Mouse (Mus musculus): ENCODE measurements around the gene Gdf3. TPM values are rescaled to one million over a fixed set of nuclear protein-coding genes. Genes with fewer than 3 reads are reported as not detected.

Gene Gdf3
- total and polyA plus RNA-seq, 3 experiments, result not detected

- no peaks in the 10 kb centered on the region for H3K79me2 ChIP-seq (replicated peaks; ENCODE audit: control insufficient read depth, insufficient read depth, low read length)
- no peak for DNase-seq
- H3K36me3 ChIP-seq (ENCODE audit: control insufficient read depth, insufficient read depth, low read length), result no peaks in the 10 kb centered on the region
- no peak for TF ChIP-seq POLR2A (IDR thresholded peaks at IDR 0.05; ENCODE audit: insufficient read depth, low read depth, low read length)
- TF ChIP-seq EP300 (IDR thresholded peaks at IDR 0.05; ENCODE audit: insufficient read depth, low read depth, low read length), result no peak
- TF ChIP-seq CTCF (IDR thresholded peaks at IDR 0.05), result peak; percentile 6; the same call in 1 of the 2 replicates
- 67% methylated on average over 3 of the region's 3 CpGs for WGBS
- H3K4me3 ChIP-seq, result no peak overlapping the region
- no peak overlapping the region for H3K9ac ChIP-seq (ENCODE audit: low read depth, low read length)
- H3K4me1 ChIP-seq (ENCODE audit: control insufficient read depth, insufficient read depth, low read length), result no peaks in the 10 kb centered on the region
- H3K27me3 ChIP-seq (ENCODE audit: control insufficient read depth, insufficient read depth, low read length), result no peaks in the 10 kb centered on the region; the same call in 1 of the 2 replicates
- intact Hi-C loops (cut with DNase I), result no loop called here
- H3K27ac ChIP-seq, result no peak overlapping the region
Observed at GRCm38 (mm10) chr6:122636666-122637065, 26.8 kb upstream of the Gdf3 start.

- no peak overlapping the region for H3K9ac ChIP-seq (ENCODE audit: low read depth, low read length)
- H3K4me1 ChIP-seq (ENCODE audit: control insufficient read depth, insufficient read depth, low read length), result no peaks in the 10 kb centered on the region
- TF ChIP-seq EP300 (IDR thresholded peaks at IDR 0.05; ENCODE audit: insufficient read depth, low read depth, low read length) (no peak), POLR2A (IDR thresholded peaks at IDR 0.05; ENCODE audit: insufficient read depth, low read depth, low read length) (no peak), CTCF (IDR thresholded peaks at IDR 0.05) (no peak)
- DNase-seq, result peak in 1 of 2 experiments; percentile 43
- no peak overlapping the region for H3K27ac ChIP-seq
- H3K27me3 ChIP-seq (ENCODE audit: control insufficient read depth, insufficient read depth, low read length), result no peaks in the 10 kb centered on the region; the same call in 1 of the 2 replicates
- no peaks in the 10 kb centered on the region for H3K79me2 ChIP-seq (replicated peaks; ENCODE audit: control insufficient read depth, insufficient read depth, low read length)
- WGBS, result 66% methylated on average over 7 of the region's 7 CpGs
- no peak overlapping the region for H3K4me3 ChIP-seq
- no peaks in the 10 kb centered on the region for H3K36me3 ChIP-seq (ENCODE audit: control insufficient read depth, insufficient read depth, low read length)
- intact Hi-C loops (cut with DNase I), result no loop called here
Observed at GRCm38 (mm10) chr6:122635315-122635714, 25.4 kb upstream of the Gdf3 start.

GRCm38 (mm10) chr6:122633411-122633810 is 23.5 kb upstream of the Gdf3 start:
- WGBS, result 32% methylated on average over 9 of the region's 9 CpGs
- intact Hi-C loops (cut with DNase I), result loop anchor here (1.0 to 2.0 kb wide), 2 partner anchors 38 to 77 kb away; no protein-coding TSS in a partner anchor

GRCm38 (mm10) chr6:122627469-122628108 is 17.7 kb upstream of the Gdf3 start:
- Histone ChIP-seq H3K36me3 (ENCODE audit: control insufficient read depth, insufficient read depth, low read length) (no peaks in the 10 kb centered on the region), H3K9ac (ENCODE audit: low read depth, low read length) (no peak overlapping the region), H3K79me2 (replicated peaks; ENCODE audit: control insufficient read depth, insufficient read depth, low read length) (no peaks in the 10 kb centered on the region), H3K4me1 (ENCODE audit: control insufficient read depth, insufficient read depth, low read length) (no peaks in the 10 kb centered on the region), H3K27ac (no peak overlapping the region), H3K27me3 (ENCODE audit: control insufficient read depth, insufficient read depth, low read length) (no peaks in the 10 kb centered on the region; the same call in 1 of the 2 replicates), H3K4me3 (peak overlapping the region; percentile 5; the same call in 1 of the 2 replicates)
- TF ChIP-seq POLR2A (IDR thresholded peaks at IDR 0.05; ENCODE audit: insufficient read depth, low read depth, low read length) (no peak), CTCF (IDR thresholded peaks at IDR 0.05) (no peak), EP300 (IDR thresholded peaks at IDR 0.05; ENCODE audit: insufficient read depth, low read depth, low read length) (no peak)
- WGBS, result 19% methylated on average over 20 of the region's 20 CpGs
- no peak for DNase-seq
- intact Hi-C loops (cut with DNase I), result no loop called here

More at GRCm38 (mm10) chr6:122633411-122633810, 23.5 kb upstream of the Gdf3 start:
- no peaks in the 10 kb centered on the region for H3K36me3 ChIP-seq (ENCODE audit: control insufficient read depth, insufficient read depth, low read length)
- H3K27me3 ChIP-seq (ENCODE audit: control insufficient read depth, insufficient read depth, low read length), result no peaks in the 10 kb centered on the region; the same call in 1 of the 2 replicates
- peak in 1 of 2 experiments; percentile 30 for DNase-seq
- no peaks in the 10 kb centered on the region for H3K4me1 ChIP-seq (ENCODE audit: control insufficient read depth, insufficient read depth, low read length)
- H3K4me3 ChIP-seq, result no peak overlapping the region
- H3K79me2 ChIP-seq (replicated peaks; ENCODE audit: control insufficient read depth, insufficient read depth, low read length), result no peaks in the 10 kb centered on the region
- TF ChIP-seq POLR2A (IDR thresholded peaks at IDR 0.05; ENCODE audit: insufficient read depth, low read depth, low read length) (no peak), CTCF (IDR thresholded peaks at IDR 0.05) (peak; percentile 78)
- no peak overlapping the region for H3K27ac ChIP-seq
- H3K9ac ChIP-seq (ENCODE audit: low read depth, low read length), result no peak overlapping the region

- no peak for DNase-seq
- no peaks in the 10 kb centered on the region for H3K79me2 ChIP-seq (replicated peaks; ENCODE audit: control insufficient read depth, insufficient read depth, low read length)
- intact Hi-C loops (cut with DNase I), result no loop called here
- H3K9ac ChIP-seq (ENCODE audit: low read depth, low read length), result no peak within 1 kb of the TSS
- H3K27me3 ChIP-seq (ENCODE audit: control insufficient read depth, insufficient read depth, low read length), result no peaks in the 10 kb centered on the region; the same call in 1 of the 2 replicates
- H3K4me3 ChIP-seq, result 0 out of 2 replicates have a peak within 1 kb of the TSS, but pooled peaks have one; percentile 5
- no peak within 1 kb of the TSS for H3K27ac ChIP-seq
- no peaks in the 10 kb centered on the region for H3K4me1 ChIP-seq (ENCODE audit: control insufficient read depth, insufficient read depth, low read length)
- no peak for TF ChIP-seq CTCF (IDR thresholded peaks at IDR 0.05)
- TF ChIP-seq POLR2A (IDR thresholded peaks at IDR 0.05; ENCODE audit: insufficient read depth, low read depth, low read length), result no peak
- TF ChIP-seq EP300 (IDR thresholded peaks at IDR 0.05; ENCODE audit: insufficient read depth, low read depth, low read length), result no peak
- H3K36me3 ChIP-seq (ENCODE audit: control insufficient read depth, insufficient read depth, low read length), result no peaks in the 10 kb centered on the region
- 85% methylated on average over 8 of the region's 8 CpGs for whole genome bisulfite sequencing
Observed at GRCm38 (mm10) chr6:122626110-122626509, 16.2 kb upstream of the Gdf3 start, which contains the start of gene Dppa3. Gene Dppa3 (plus strand): TSS chr6:122626410.

GRCm38 (mm10) chr6:122625156-122625555 is 15.3 kb upstream of the Gdf3 start:
- intact Hi-C loops (cut with DNase I), result no loop called here
- no peak for TF ChIP-seq CTCF (IDR thresholded peaks at IDR 0.05)
- no peak for TF ChIP-seq POLR2A (IDR thresholded peaks at IDR 0.05; ENCODE audit: insufficient read depth, low read depth, low read length)
- no peak for TF ChIP-seq EP300 (IDR thresholded peaks at IDR 0.05; ENCODE audit: insufficient read depth, low read depth, low read length)
- Histone ChIP-seq H3K4me1 (ENCODE audit: control insufficient read depth, insufficient read depth, low read length) (no peaks in the 10 kb centered on the region), H3K4me3 (no peak overlapping the region), H3K36me3 (ENCODE audit: control insufficient read depth, insufficient read depth, low read length) (no peaks in the 10 kb centered on the region), H3K9ac (ENCODE audit: low read depth, low read length) (no peak overlapping the region), H3K79me2 (replicated peaks; ENCODE audit: control insufficient read depth, insufficient read depth, low read length) (no peaks in the 10 kb centered on the region), H3K27ac (no peak overlapping the region), H3K27me3 (ENCODE audit: control insufficient read depth, insufficient read depth, low read length) (no peaks in the 10 kb centered on the region; the same call in 1 of the 2 replicates)
- 68% methylated on average over 4 of the region's 4 CpGs for WGBS
- no peak for DNase-seq
